Mouse (Mus musculus) hindbrain, embryonic 11.5 days (tissue): ENCODE results near the gene Cbarp. TPM values are rescaled to one million over a fixed set of nuclear protein-coding genes. Genes with fewer than 3 reads are reported as not detected.

Experiments
- ATAC-seq: fragments of 200-750 bp; cut with Nextera tagmentation; 2 replicates; pipeline ENCODE4 v1.8.0; 2017; ENCODE audit warnings: mild to moderate bottlenecking, moderate TSS enrichment, moderate library complexity; ENCODE audit not compliant: low FRiP score
- DNase-seq: peaks from one replicate; pipeline ENCODE4 v3.0.0-alpha.2; 2015; ENCODE audit warnings: low spot score
- H3K27ac ChIP-seq: fragments of 300-500 bp; sonication (generic); 2 replicates; pipeline ENCODE4 v1.5.1; 2014; ENCODE audit warnings: mild to moderate bottlenecking, low read depth, low read length
- H3K27me3 ChIP-seq: fragments of 300-500 bp; sonication (generic); 2 replicates; pipeline ENCODE4 v1.6.1; 2014; ENCODE audit warnings: mild to moderate bottlenecking, low read length, moderate library complexity, mixed read lengths; ENCODE audit not compliant: control insufficient read depth, insufficient read depth
- H3K36me3 ChIP-seq: fragments of 300-500 bp; sonication (generic); 2 replicates; pipeline ENCODE4 v1.6.1; 2014; ENCODE audit warnings: mild to moderate bottlenecking, low read length, moderate library complexity, mixed read lengths; ENCODE audit not compliant: control insufficient read depth, insufficient read depth
- H3K4me1 ChIP-seq: fragments of 300-500 bp; sonication (generic); replicated peaks from 2 replicates; pipeline ENCODE4 v1.6.1; 2014; ENCODE audit warnings: low read length, mixed read lengths; ENCODE audit not compliant: control insufficient read depth, insufficient read depth
- H3K4me2 ChIP-seq: fragments of 300-500 bp; sonication (generic); replicated peaks from 2 replicates; pipeline ENCODE4 v1.6.1; 2014; ENCODE audit warnings: mild to moderate bottlenecking, low read depth, low read length
- H3K4me3 ChIP-seq: fragments of 300-500 bp; sonication (generic); 2 replicates; pipeline ENCODE4 v1.5.1; 2014; ENCODE audit warnings: low read depth, low read length
- H3K9ac ChIP-seq: fragments of 300-500 bp; sonication (generic); 2 replicates; pipeline ENCODE4 v1.6.1; 2014; ENCODE audit warnings: low read depth, low read length
- H3K9me3 ChIP-seq: fragments of 300-500 bp; sonication (generic); 2 replicates; pipeline ENCODE4 v1.6.1; 2016; ENCODE audit warnings: low read length; ENCODE audit not compliant: control insufficient read depth
- WGBS: fragments of 180-500 bp; shearing (Covaris S2); extraction: QIAGEN DNeasy Blood & Tissue Kit; methylation state at CpG from one replicate; pipeline ENCODE4 v1.1.7; 2014; 5-methylcytosine and 5-hydroxymethylcytosine counted together
- polyA plus RNA-seq: library from polyadenylated mRNA; unstranded; fragments of >200 nt; fragmentation: Nextera tagmentation; extraction: Ambion mirVana; gene quantifications from 2 replicates; pipeline ENCODE4 v1.2.1, GENCODE M21; 2014

Cbarp gene
- polyA plus RNA-seq = 15.1 and 16.7 TPM in 2 replicates

DNA sequence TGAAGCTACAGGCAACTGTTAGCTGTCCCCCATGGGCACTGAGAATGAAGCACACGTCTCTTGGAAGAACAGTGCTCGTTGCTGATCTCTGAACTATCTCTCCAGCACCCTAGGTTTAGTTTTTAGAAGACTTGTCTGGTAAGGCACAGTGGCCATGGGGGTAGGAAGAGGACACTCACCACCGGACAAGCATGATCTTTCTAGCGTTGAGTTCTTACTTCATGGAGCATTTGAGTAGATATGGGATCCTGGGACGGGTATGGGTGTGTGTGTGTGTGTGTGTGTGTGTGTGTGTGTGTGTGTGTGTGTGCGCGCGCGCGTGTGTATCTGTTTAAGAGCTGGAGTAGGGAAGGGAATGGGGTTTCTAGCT lies at the start of gene Cbarp:
Cbarp (minus strand) TSS at position 170 of the 370 bp plus-strand sequence.
- H3K9ac ChIP-seq = no peak within 1 kb of the TSS
- peaks cover 19% of the 10 kb centered on the region for H3K27me3 ChIP-seq
- DNase-seq (peak; percentile 7), ATAC-seq (no peak)
- peak within 1 kb of the TSS; percentile 52 for H3K27ac ChIP-seq
- WGBS = 70% methylated on average over 10 of the region's 10 CpGs
- no peaks in the 10 kb centered on the region for H3K36me3 ChIP-seq
- no peaks in the 10 kb centered on the region for H3K9me3 ChIP-seq
- H3K4me2 ChIP-seq = peak within 1 kb of the TSS; percentile 93
- H3K4me1 ChIP-seq = peaks cover 24% of the 10 kb centered on the region
- peak within 1 kb of the TSS; percentile 70 for H3K4me3 ChIP-seq

DNA sequence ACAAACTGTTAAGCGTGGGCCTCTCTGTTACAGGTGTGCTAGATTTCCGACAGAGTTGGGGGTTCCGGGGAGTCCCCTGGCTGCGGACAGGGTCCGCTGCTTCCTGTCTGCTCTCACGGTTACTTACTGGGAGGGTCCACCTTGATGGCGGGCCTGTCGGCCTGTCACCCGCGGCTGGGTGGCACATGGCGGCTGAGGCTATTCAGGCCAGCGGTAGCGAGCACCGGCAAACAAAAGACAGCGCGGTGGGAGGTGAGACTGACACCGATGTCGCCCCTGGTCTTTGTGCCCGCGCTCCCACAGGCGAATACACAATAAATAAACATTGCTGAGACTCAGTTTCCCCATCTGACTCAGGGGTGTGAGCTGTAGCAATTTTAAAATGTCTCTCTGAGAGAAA lies 49.4 kb upstream of the Cbarp start:
- 4% methylated on average over 21 of the region's 21 CpGs for WGBS
- H3K27ac ChIP-seq = peak overlapping the region; percentile 86

DNA sequence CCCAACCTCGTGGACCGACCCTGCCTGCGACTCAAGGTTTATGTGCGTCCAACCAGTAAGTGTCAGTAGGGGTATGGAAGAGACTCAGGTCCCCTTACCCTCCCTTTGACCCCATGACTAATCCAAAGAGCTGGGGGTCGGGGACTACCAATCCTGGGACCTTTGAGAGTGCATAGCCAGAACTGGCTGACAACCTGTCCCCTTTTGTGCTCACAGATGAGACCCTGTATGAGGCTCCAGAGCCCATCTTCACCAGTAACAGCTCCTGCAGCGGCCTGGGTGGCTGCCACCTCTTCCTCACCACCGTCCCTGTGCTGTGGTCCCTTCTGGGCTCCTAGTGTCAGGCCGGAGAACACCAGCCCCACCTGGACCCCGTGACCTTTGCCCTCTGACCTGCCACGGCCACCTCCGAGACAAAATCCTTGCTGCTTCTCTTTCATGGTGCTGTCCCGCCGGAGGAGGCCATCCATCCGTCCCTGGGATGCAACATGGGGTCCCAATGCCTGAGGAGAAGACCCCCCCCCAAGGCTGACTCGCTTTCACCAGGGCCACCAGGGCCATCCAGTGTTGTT lies 47.9 kb upstream of the Cbarp start:
- Histone ChIP-seq H3K27me3 (peaks cover 4% of the 10 kb centered on the region; the same call in 1 of the 2 replicates), H3K27ac (no peak overlapping the region), H3K9me3 (no peaks in the 10 kb centered on the region), H3K9ac (no peak overlapping the region), H3K4me1 (peaks cover 10% of the 10 kb centered on the region), H3K36me3 (0 out of 2 replicates have a peak, but pooled peaks cover 4% of the 10 kb centered on the region), H3K4me2 (no peak overlapping the region), H3K4me3 (no peak overlapping the region)
- ATAC-seq (no peak), DNase-seq (no peak)
- WGBS = 52% methylated on average over 15 of the region's 15 CpGs

More for the DNA sequence above, 49.4 kb upstream of the Cbarp start:
- DNase-seq (peak; percentile 67), ATAC-seq (peak; percentile 38; the same call in 1 of the 2 replicates)
- H3K36me3 ChIP-seq = 0 out of 2 replicates have a peak, but pooled peaks cover 4% of the 10 kb centered on the region
- peak overlapping the region; percentile 79 for H3K9ac ChIP-seq
- H3K27me3 ChIP-seq = peaks cover 2% of the 10 kb centered on the region; the same call in 1 of the 2 replicates
- H3K4me3 ChIP-seq = peak overlapping the region; percentile 41
- no peaks in the 10 kb centered on the region for H3K9me3 ChIP-seq
- H3K4me1 ChIP-seq = peaks cover 10% of the 10 kb centered on the region
- peak overlapping the region; percentile 72 for H3K4me2 ChIP-seq

DNA sequence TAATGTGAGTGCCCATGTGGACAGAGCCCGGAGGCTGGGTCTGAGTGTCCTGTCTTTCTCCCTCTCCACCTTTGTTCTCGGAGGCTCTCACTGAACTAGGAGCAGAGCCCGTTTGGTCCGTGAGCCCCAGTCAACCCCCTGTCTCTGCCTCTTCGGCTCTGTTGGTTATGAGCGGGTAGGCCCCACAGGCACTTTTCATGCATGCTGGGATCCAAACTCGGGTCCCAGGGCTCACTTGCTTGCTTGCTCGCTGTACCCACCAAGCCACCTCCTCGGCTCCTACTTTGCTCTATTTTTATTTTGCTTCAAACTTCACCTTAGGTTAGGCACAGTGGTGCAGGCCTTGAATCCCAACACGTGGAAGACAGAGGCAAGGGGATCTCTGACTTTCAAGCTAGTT lies 47.1 kb upstream of the Cbarp start:
- ATAC-seq (no peak), DNase-seq (no peak)
- Histone ChIP-seq H3K9me3 (no peaks in the 10 kb centered on the region), H3K36me3 (0 out of 2 replicates have a peak, but pooled peaks cover 4% of the 10 kb centered on the region), H3K9ac (no peak overlapping the region), H3K4me3 (no peak overlapping the region), H3K4me1 (peaks cover 10% of the 10 kb centered on the region), H3K27me3 (peaks cover 4% of the 10 kb centered on the region; the same call in 1 of the 2 replicates), H3K4me2 (no peak overlapping the region), H3K27ac (no peak overlapping the region)
- WGBS = 90% methylated on average over 10 of the region's 10 CpGs

DNA sequence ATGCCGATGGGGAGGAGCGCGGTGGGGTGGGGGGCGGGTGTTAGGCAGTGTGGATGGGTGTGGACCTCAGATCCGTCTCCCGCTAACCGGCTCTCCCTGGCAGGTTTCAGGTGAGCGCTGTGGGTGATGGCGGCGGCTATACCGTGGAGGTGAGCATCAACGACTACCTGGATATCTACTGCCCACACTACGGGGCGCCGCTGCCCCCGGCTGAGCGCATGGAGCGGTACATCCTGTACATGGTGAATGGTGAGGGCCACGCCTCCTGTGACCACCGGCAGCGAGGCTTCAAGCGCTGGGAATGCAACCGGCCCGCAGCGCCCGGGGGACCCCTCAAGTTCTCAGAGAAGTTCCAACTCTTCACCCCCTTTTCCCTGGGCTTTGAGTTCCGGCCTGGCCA lies 46.0 kb upstream of the Cbarp start:
- no peak overlapping the region for H3K4me3 ChIP-seq
- 32% methylated on average over 27 of the region's 27 CpGs for WGBS
- H3K36me3 ChIP-seq = 0 out of 2 replicates have a peak, but pooled peaks cover 4% of the 10 kb centered on the region
- 0 out of 2 replicates have a peak, but pooled peaks cover 2% of the 10 kb centered on the region for H3K27me3 ChIP-seq
- peaks cover 10% of the 10 kb centered on the region for H3K4me1 ChIP-seq
- no peak overlapping the region for H3K27ac ChIP-seq
- DNase-seq (no peak), ATAC-seq (no peak)
- H3K9me3 ChIP-seq = no peaks in the 10 kb centered on the region
- H3K4me2 ChIP-seq = no peak overlapping the region
- H3K9ac ChIP-seq = no peak overlapping the region

DNA sequence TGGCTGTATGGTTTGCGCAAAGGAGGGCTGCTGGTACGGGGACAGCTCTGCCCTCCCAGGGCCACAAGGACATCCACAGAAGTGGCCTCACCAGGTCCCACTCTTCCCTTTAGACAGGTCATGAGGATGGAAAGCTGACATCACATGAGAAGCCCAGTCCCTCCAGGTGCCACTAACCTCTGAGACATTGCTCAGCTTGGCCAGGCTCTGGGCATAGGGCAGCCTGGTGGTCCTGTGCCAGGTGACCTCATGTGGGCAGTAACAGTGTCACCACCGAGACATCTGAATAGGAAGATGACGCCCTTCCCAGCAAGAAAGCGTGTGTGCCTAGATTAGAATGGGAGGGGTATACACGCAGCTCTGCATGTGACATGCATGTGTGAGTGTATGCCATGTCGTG lies 41.9 kb upstream of the Cbarp start:
- DNase-seq (no peak), ATAC-seq (no peak)
- Histone ChIP-seq H3K4me2 (no peak overlapping the region; the same call in 1 of the 2 replicates), H3K9ac (no peak overlapping the region), H3K4me1 (peaks cover 14% of the 10 kb centered on the region), H3K27ac (no peak overlapping the region), H3K4me3 (no peak overlapping the region), H3K9me3 (no peaks in the 10 kb centered on the region), H3K27me3 (0 out of 2 replicates have a peak, but pooled peaks cover 2% of the 10 kb centered on the region), H3K36me3 (0 out of 2 replicates have a peak, but pooled peaks cover 2% of the 10 kb centered on the region)
- 93% methylated on average over 7 of the region's 7 CpGs for WGBS

DNA sequence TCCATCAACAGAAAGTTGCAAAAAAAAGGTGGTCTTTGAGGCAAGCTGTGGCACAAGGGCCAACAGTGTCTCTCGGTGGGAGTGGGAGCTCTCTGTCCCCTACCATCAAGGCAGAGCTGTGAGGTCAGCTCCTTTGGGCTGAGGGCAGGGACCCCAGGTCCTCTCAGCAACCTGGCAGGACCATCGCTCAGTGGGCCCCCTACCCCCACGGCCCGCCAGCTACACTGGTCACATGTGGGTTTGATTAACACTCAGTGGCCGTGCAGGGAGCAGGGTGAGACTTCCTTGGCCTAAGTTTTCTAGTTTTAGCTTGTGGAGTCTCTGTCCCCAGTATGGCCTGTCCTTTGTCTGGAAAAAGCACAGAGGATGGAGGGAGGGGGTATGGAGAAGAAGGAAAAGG lies 40.2 kb upstream of the Cbarp start:
- ATAC-seq = no peak
- H3K4me1 ChIP-seq = peaks cover 14% of the 10 kb centered on the region
- WGBS = 50% methylated on average over 5 of the region's 5 CpGs
- no peaks in the 10 kb centered on the region for H3K9me3 ChIP-seq
- peak overlapping the region; percentile 93 for H3K4me3 ChIP-seq
- DNase-seq = no peak
- peak overlapping the region; percentile 90 for H3K4me2 ChIP-seq
- H3K27ac ChIP-seq = no peak overlapping the region
- H3K9ac ChIP-seq = peak overlapping the region; percentile 99
- H3K27me3 ChIP-seq = 0 out of 2 replicates have a peak, but pooled peaks cover 2% of the 10 kb centered on the region
- H3K36me3 ChIP-seq = no peaks in the 10 kb centered on the region

DNA sequence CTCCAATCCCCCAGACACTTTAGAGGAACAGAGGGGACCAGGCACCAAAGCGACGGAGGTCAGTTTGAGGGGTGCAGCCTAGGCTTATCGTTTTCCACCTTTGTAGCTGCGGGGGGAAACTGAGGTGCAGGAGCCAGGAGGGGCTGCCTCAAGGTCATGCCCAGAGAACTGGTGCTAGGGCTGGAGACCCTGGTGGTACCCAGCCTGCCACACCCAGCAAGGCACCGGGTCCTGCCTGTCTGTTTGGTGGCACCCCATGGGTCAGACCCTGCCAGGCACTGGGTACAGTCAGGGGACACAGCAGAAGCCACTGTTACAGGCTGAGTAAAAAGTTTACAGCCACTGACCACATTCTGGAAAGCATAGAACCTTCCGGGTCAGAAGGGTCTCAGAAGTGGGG lies 39.7 kb upstream of the Cbarp start:
- peaks cover 14% of the 10 kb centered on the region for H3K4me1 ChIP-seq
- DNase-seq = no peak
- no peaks in the 10 kb centered on the region for H3K36me3 ChIP-seq
- peak overlapping the region; percentile 99 for H3K9ac ChIP-seq
- peak overlapping the region; percentile 93 for H3K4me3 ChIP-seq
- H3K27ac ChIP-seq = no peak overlapping the region
- 51% methylated on average over 6 of the region's 6 CpGs for WGBS
- peak overlapping the region; percentile 90 for H3K4me2 ChIP-seq
- no peaks in the 10 kb centered on the region for H3K9me3 ChIP-seq
- H3K27me3 ChIP-seq = 0 out of 2 replicates have a peak, but pooled peaks cover 2% of the 10 kb centered on the region
- no peak for ATAC-seq
